Mouse (Mus musculus) embryonic facial prominence, embryonic 11.5 days (tissue): ENCODE measurements at regions not wholly inside any gene's neighbourhood (a gene's known extent, or its start where the extent isn't known, plus 50 kb on each side); places are given as distances from the start of the nearest gene placed in this dataset.

Source experiments
- ATAC-seq: fragments of 200-750 bp; cut with Nextera tagmentation; replicated peaks from 2 replicates; pipeline ENCODE4 v1.8.0; 2017; ENCODE audit warnings: low read depth; ENCODE audit not compliant: insufficient number of reproducible peaks, low FRiP score, low TSS enrichment
- DNase-seq: peaks from one replicate; pipeline ENCODE4 v3.0.0-alpha.2; 2015; ENCODE audit warnings: low spot score
- H3K27ac ChIP-seq: fragments of 300-500 bp; sonication (generic); replicated peaks from 2 replicates; pipeline ENCODE4 v1.5.1; 2014; ENCODE audit warnings: mild to moderate bottlenecking, low read depth, low read length, control low read depth
- H3K27me3 ChIP-seq: fragments of 300-500 bp; sonication (generic); 2 replicates; pipeline ENCODE4 v1.6.1; 2014; ENCODE audit warnings: mild to moderate bottlenecking, low read length, moderate library complexity, mixed read lengths; ENCODE audit not compliant: control insufficient read depth, insufficient read depth
- H3K36me3 ChIP-seq: fragments of 300-500 bp; sonication (generic); replicated peaks from 2 replicates; pipeline ENCODE4 v1.6.1; 2014; ENCODE audit warnings: low read depth, mild to moderate bottlenecking, low read length, moderate library complexity, mixed read lengths; ENCODE audit not compliant: control insufficient read depth, insufficient read depth
- H3K4me1 ChIP-seq: fragments of 300-500 bp; sonication (generic); 2 replicates; pipeline ENCODE4 v1.6.1; 2014; ENCODE audit warnings: low read length, mixed read lengths; ENCODE audit not compliant: control insufficient read depth, insufficient read depth
- H3K4me2 ChIP-seq: fragments of 300-500 bp; sonication (generic); 2 replicates; pipeline ENCODE4 v1.6.1; 2014; ENCODE audit warnings: low read depth, mild to moderate bottlenecking, control low read depth, low read length, moderate library complexity
- H3K4me3 ChIP-seq: fragments of 300-500 bp; sonication (generic); 2 replicates; pipeline ENCODE4 v1.5.1; 2014; ENCODE audit warnings: low read depth, low read length, control low read depth
- H3K9ac ChIP-seq: fragments of 300-500 bp; sonication (generic); replicated peaks from 2 replicates; pipeline ENCODE4 v1.6.1; 2014; ENCODE audit warnings: mild to moderate bottlenecking, control low read depth, low read length
- H3K9me3 ChIP-seq: fragments of 300-500 bp; sonication (generic); replicated peaks from 2 replicates; pipeline ENCODE4 v1.6.1; 2016; ENCODE audit warnings: mild to moderate bottlenecking, low read length, inconsistent platforms, mixed read lengths; ENCODE audit not compliant: control insufficient read depth
- WGBS: fragments of 180-500 bp; shearing (Covaris S2); extraction: QIAGEN DNeasy Blood & Tissue Kit; methylation state at CpG from one replicate; pipeline ENCODE4 v1.1.7; 2014; 5-methylcytosine and 5-hydroxymethylcytosine counted together

GRCm38 (mm10) chr4:153752791-153753190 is 204.2 kb upstream of the A430005L14Rik start:
- no peaks in the 10 kb centered on the region for H3K27me3 ChIP-seq
- DNase-seq (no peak), ATAC-seq (no peak)
- H3K27ac ChIP-seq, result no peak overlapping the region
- no peaks in the 10 kb centered on the region for H3K36me3 ChIP-seq
- no peaks in the 10 kb centered on the region for H3K9me3 ChIP-seq
- no peak overlapping the region for H3K4me3 ChIP-seq
- 83% methylated on average over 6 of the region's 6 CpGs for WGBS
- no peaks in the 10 kb centered on the region for H3K4me1 ChIP-seq
- no peak overlapping the region for H3K9ac ChIP-seq
- H3K4me2 ChIP-seq, result no peak overlapping the region

GRCm38 (mm10) chr4:153758323-153758722 is 198.7 kb upstream of the A430005L14Rik start:
- 91% methylated on average over 6 of the region's 6 CpGs for WGBS
- DNase-seq, result no peak
- Histone ChIP-seq H3K36me3 (no peaks in the 10 kb centered on the region), H3K9me3 (no peaks in the 10 kb centered on the region), H3K4me1 (no peaks in the 10 kb centered on the region), H3K27me3 (no peaks in the 10 kb centered on the region), H3K4me2 (no peak overlapping the region), H3K9ac (no peak overlapping the region), H3K4me3 (no peak overlapping the region), H3K27ac (no peak overlapping the region)
- no peak for ATAC-seq

GRCm38 (mm10) chr4:153758781-153759180 is 198.3 kb upstream of the A430005L14Rik start:
- Histone ChIP-seq H3K27ac (no peak overlapping the region), H3K4me2 (no peak overlapping the region), H3K27me3 (no peaks in the 10 kb centered on the region), H3K9ac (no peak overlapping the region), H3K36me3 (no peaks in the 10 kb centered on the region), H3K9me3 (no peaks in the 10 kb centered on the region), H3K4me3 (no peak overlapping the region), H3K4me1 (no peaks in the 10 kb centered on the region)
- 76% methylated on average over 8 of the region's 8 CpGs for WGBS
- DNase-seq (no peak), ATAC-seq (no peak)

GRCm38 (mm10) chr4:153760934-153761333 is 196.1 kb upstream of the A430005L14Rik start:
- no peaks in the 10 kb centered on the region for H3K36me3 ChIP-seq
- WGBS, result 92% methylated on average over 4 of the region's 4 CpGs
- H3K9ac ChIP-seq, result no peak overlapping the region
- H3K27me3 ChIP-seq, result no peaks in the 10 kb centered on the region
- no peak overlapping the region for H3K4me2 ChIP-seq
- no peak overlapping the region for H3K27ac ChIP-seq
- H3K9me3 ChIP-seq, result no peaks in the 10 kb centered on the region
- no peak overlapping the region for H3K4me3 ChIP-seq
- no peak for DNase-seq
- ATAC-seq, result no peak
- H3K4me1 ChIP-seq, result no peaks in the 10 kb centered on the region

GRCm38 (mm10) chr4:153763413-153763812 is 193.6 kb upstream of the A430005L14Rik start:
- Histone ChIP-seq H3K27me3 (no peaks in the 10 kb centered on the region), H3K4me1 (no peaks in the 10 kb centered on the region), H3K36me3 (no peaks in the 10 kb centered on the region), H3K9ac (no peak overlapping the region), H3K4me3 (no peak overlapping the region), H3K27ac (no peak overlapping the region), H3K9me3 (no peaks in the 10 kb centered on the region), H3K4me2 (no peak overlapping the region)
- WGBS, result 85% methylated on average over 10 of the region's 10 CpGs
- ATAC-seq (no peak), DNase-seq (no peak)

DNA sequence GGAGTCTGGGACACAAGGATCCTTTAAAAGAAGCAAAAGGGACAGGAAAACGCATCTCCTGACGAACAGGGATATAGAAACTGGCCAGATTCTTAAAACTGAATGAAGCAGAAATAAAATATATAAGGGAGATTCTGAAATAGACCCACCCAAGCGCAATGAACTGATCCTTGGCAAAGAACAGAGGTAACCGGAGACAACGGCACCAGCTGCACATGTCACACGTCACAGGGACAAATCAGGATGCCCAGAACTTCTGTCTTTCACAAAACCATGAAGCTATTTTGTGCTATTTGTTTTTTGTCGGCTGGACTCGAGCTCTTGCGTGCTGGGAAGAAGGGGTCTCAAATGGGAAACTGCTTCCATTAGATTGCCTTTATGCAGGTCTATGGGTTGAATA is 189.3 kb upstream of the A430005L14Rik start:
- Histone ChIP-seq H3K9ac (no peak overlapping the region), H3K27ac (no peak overlapping the region), H3K27me3 (no peaks in the 10 kb centered on the region), H3K4me1 (no peaks in the 10 kb centered on the region), H3K4me2 (no peak overlapping the region), H3K9me3 (no peaks in the 10 kb centered on the region), H3K36me3 (no peaks in the 10 kb centered on the region), H3K4me3 (no peak overlapping the region)
- ATAC-seq (no peak), DNase-seq (no peak)
- 82% methylated on average over 9 of the region's 9 CpGs for WGBS

GRCm38 (mm10) chr4:153768350-153768749 is 188.7 kb upstream of the A430005L14Rik start:
- Histone ChIP-seq H3K27ac (no peak overlapping the region), H3K4me2 (no peak overlapping the region), H3K4me3 (no peak overlapping the region), H3K36me3 (no peaks in the 10 kb centered on the region), H3K9me3 (no peaks in the 10 kb centered on the region), H3K27me3 (no peaks in the 10 kb centered on the region), H3K4me1 (no peaks in the 10 kb centered on the region), H3K9ac (no peak overlapping the region)
- WGBS, result 28% methylated on average over 3 of the region's 3 CpGs
- no peak for ATAC-seq
- no peak for DNase-seq

- ATAC-seq, result no peak
- no peaks in the 10 kb centered on the region for H3K36me3 ChIP-seq
- H3K4me2 ChIP-seq, result no peak overlapping the region
- H3K9me3 ChIP-seq, result no peaks in the 10 kb centered on the region
- WGBS, result 52% methylated on average over 5 of the region's 5 CpGs
- no peaks in the 10 kb centered on the region for H3K27me3 ChIP-seq
- no peaks in the 10 kb centered on the region for H3K4me1 ChIP-seq
- no peak overlapping the region for H3K27ac ChIP-seq
- H3K4me3 ChIP-seq, result no peak overlapping the region
- H3K9ac ChIP-seq, result no peak overlapping the region
- no peak for DNase-seq
Measured at GRCm38 (mm10) chr4:153770675-153771074, 186.4 kb upstream of the A430005L14Rik start.
